Mouse (Mus musculus) small intestine, adult 2 months (tissue): Measurements from ENCODE around the gene Plin2.
"Not testable (repeated sequence)": the region's sequence is repeated elsewhere in the genome, so short reads cannot be mapped to it uniquely, and the experiment has no call there.

Experiments used
- CTCF ChIP-seq: fragments of 200-500 bp; IDR thresholded peaks from 2 replicates; pipeline ENCODE4 v1.5.1; 2012; ENCODE audit warnings: low read depth, mild to moderate bottlenecking, control low read depth, inconsistent platforms, low read length, moderate library complexity, mixed read lengths; ENCODE audit not compliant: insufficient replicate concordance, insufficient read length; ENCODE audit errors: extremely low read depth
- POLR2A ChIP-seq: fragments of 200-500 bp; IDR thresholded peaks from 2 replicates; pipeline ENCODE4 v1.6.1; 2012; ENCODE audit warnings: low read depth, mild to moderate bottlenecking, control low read depth, inconsistent platforms, low read length, moderate library complexity

- TF ChIP-seq CTCF, POLR2A: not testable (repeated sequence)
Measured at GRCm38 (mm10) chr4:86669241-86669753, 563 bp downstream of the Plin2 start.
